In the genomic region with DNA sequence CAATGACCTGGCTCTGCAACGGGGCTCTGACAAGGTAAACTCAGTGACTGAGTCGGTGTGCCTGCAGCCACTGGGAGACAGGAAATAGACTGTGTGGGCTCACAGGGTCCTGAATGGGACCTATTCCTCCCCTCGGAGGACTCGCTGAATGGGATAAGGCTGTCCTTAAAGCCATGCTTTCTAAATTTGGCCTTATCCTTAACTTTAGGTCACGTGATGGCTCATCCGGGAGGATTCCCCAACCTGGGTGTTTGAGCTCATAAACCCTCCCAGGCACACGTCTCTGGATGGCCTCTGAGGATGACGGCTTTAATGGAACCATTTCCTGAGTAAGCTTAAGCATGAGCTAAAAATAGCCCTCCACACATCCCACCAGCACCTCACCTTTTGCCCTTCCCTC, we compare ENCODE assay signal across 1 mouse cellular context.
A peak's percentile ranks its signal among the peaks of the same experiment; 100 is the strongest.
TF ChIP-seq lines count a peak whose summit lies in the region.

No protein-coding gene starts in this region.

TF ChIP-seq in myocyte, 11 proteins besides CTCF, POLR2A, EP300 and RAD21:
- TF ChIP-seq MYOD1 (IDR thresholded peaks at IDR 0.05; ENCODE audit: control insufficient read depth in 1 of 3, insufficient read length in 2 of 3, low read depth in 2 of 3): no peak
- peak; percentile 8 for TF ChIP-seq USF1 (IDR thresholded peaks at IDR 0.05; ENCODE audit: low read depth)
TF ChIP-seq in myocyte: peak in this region for 1.
